ENCODE assay signal across 8 mouse cellular contexts in genomic region chr11:6200087-6200569, GRCm38 (mm10). TPM values are rescaled to one million over a fixed set of nuclear protein-coding genes. Genes with fewer than 3 reads are reported as not detected.
DNase-seq lines count a peak whose midpoint lies in the region; ATAC-seq lines count a peak whose summit lies in the region.

TSS of gene Nudcd3 (minus strand) at chr11:6200415.

- H3K4me1 ChIP-seq in hindbrain, embryonic 12.5 days: peaks cover 26% of the 10 kb centered on the region

- WGBS in hindbrain, embryonic 12.5 days: under 1% methylated on average over 39 of the region's 39 CpGs

- H3K27ac ChIP-seq in hindbrain, embryonic 12.5 days: peak within 1 kb of the TSS; percentile 94

- no peaks in the 10 kb centered on the region for H3K36me3 ChIP-seq in hindbrain, embryonic 12.5 days

- peak; percentile 93 for DNase-seq in NIH3T3 (ENCODE audit: low read depth)
- DNase-seq in cerebellum, postnatal 10 days: peak; percentile 93 to 94
- peak; percentile 84 to 86 for DNase-seq in frontal cortex, postnatal 10 days (ENCODE audit: low spot score in 2 of 2)
- peak; percentile 93 for DNase-seq in layer of hippocampus, postnatal 14 days (ENCODE audit: low spot score in 2 of 2)
- DNase-seq in lung, postnatal 14 days: peak; percentile 87
- DNase-seq in retina, adult 2 months (ENCODE audit: low read depth, low spot score): peak; percentile 86
- peak; percentile 82 to 84 for DNase-seq in thymus, postnatal 36 days

- H3K27me3 ChIP-seq in hindbrain, embryonic 12.5 days: no peaks in the 10 kb centered on the region

- H3K9ac ChIP-seq in hindbrain, embryonic 12.5 days: peak within 1 kb of the TSS; percentile 96

- peak; percentile 97 for ATAC-seq in hindbrain, embryonic 12.5 days (ENCODE audit: low FRiP score)

- no peaks in the 10 kb centered on the region for H3K9me3 ChIP-seq in hindbrain, embryonic 12.5 days (replicated peaks)

- H3K4me3 ChIP-seq in hindbrain, embryonic 12.5 days: peak within 1 kb of the TSS; percentile 99

- peak within 1 kb of the TSS; percentile 94 for H3K4me2 ChIP-seq in hindbrain, embryonic 12.5 days (replicated peaks)

RNA-seq across cellular contexts. Expression of gene Nudcd3, which starts in this region (rescaled TPM):
- 57.7 and 58.6 TPM in 2 replicates for polyA plus RNA-seq in hindbrain, embryonic 12.5 days (2016; fragmentation: Nextera tagmentation; extraction: Ambion mirVana)
- total RNA-seq in layer of hippocampus, postnatal 14 days (2021): 100 to 1,000 TPM; 116 to 122 TPM

Comparison
In these comparisons a context has a peak if more than half of its experiments do, and no peak if none do; other contexts are left out.
1. Peak in every context shown above with its lines: DNase-seq, ATAC-seq, H3K4me3 ChIP-seq and H3K27ac ChIP-seq.